Mouse (Mus musculus) adrenal gland, adult (tissue): ENCODE measurements around the gene Kcnq4.

Experiments
- DNase-seq, 2 experiments: peaks; one replicate each; pipeline ENCODE4 v3.0.0; 2022 to 2023; ENCODE audit warnings: low spot score in 1 of 2; ENCODE audit not compliant: inconsistent age in 2 of 2

Gene Kcnq4

GRCm38 (mm10) chr4:120747941-120748866 is at the start of gene Kcnq4:
TSS of gene Kcnq4 (minus strand) at chr4:120748612.
- DNase-seq: no peak

GRCm38 (mm10) chr4:120796687-120797086 is 48.3 kb upstream of the Kcnq4 start:
- DNase-seq: no peak

GRCm38 (mm10) chr4:120795646-120796045 is 47.2 kb upstream of the Kcnq4 start:
- peak in 1 of 2 experiments; percentile 43 for DNase-seq

- DNase-seq: no peak
These were observed 44.5 kb upstream of the Kcnq4 start for GRCm38 (mm10) chr4:120792918-120793317.

GRCm38 (mm10) chr4:120790027-120790426 is 41.6 kb upstream of the Kcnq4 start:
- no peak for DNase-seq

- DNase-seq: no peak
These were observed 7.4 kb upstream of the Kcnq4 start for GRCm38 (mm10) chr4:120755801-120756200.

- DNase-seq: peak; percentile 57 to 85
These were observed 6.9 kb upstream of the Kcnq4 start for GRCm38 (mm10) chr4:120755299-120755698.

GRCm38 (mm10) chr4:120749601-120750000 is 1.2 kb upstream of the Kcnq4 start:
- no peak for DNase-seq

GRCm38 (mm10) chr4:120747243-120747792 is 1.1 kb downstream of the Kcnq4 start:
- DNase-seq: peak; percentile 37 to 74

- peak; percentile 31 to 65 for DNase-seq
These were observed 1.8 kb downstream of the Kcnq4 start for GRCm38 (mm10) chr4:120746552-120747150.

GRCm38 (mm10) chr4:120745731-120746551 is 2.5 kb downstream of the Kcnq4 start:
- DNase-seq: no peak

- no peak for DNase-seq
These were observed 4.8 kb downstream of the Kcnq4 start for GRCm38 (mm10) chr4:120743636-120744035.

- peak; percentile 42 to 55 for DNase-seq
These were observed 7.1 kb downstream of the Kcnq4 start for GRCm38 (mm10) chr4:120741303-120741702.

- no peak for DNase-seq
These were observed 14.3 kb downstream of the Kcnq4 start for GRCm38 (mm10) chr4:120734012-120734622.

GRCm38 (mm10) chr4:120732737-120733136 is 15.7 kb downstream of the Kcnq4 start:
- DNase-seq: no peak

GRCm38 (mm10) chr4:120731030-120731644 is 17.3 kb downstream of the Kcnq4 start:
- peak; percentile 75 to 95 for DNase-seq

- DNase-seq: no peak
These were observed 17.8 kb downstream of the Kcnq4 start for GRCm38 (mm10) chr4:120730574-120730973.

GRCm38 (mm10) chr4:120730146-120730545 is 18.3 kb downstream of the Kcnq4 start:
- peak in 1 of 2 experiments; percentile 59 for DNase-seq

- DNase-seq: no peak
These were observed 19.0 kb downstream of the Kcnq4 start for GRCm38 (mm10) chr4:120729441-120729840.

- no peak for DNase-seq
These were observed 20.6 kb downstream of the Kcnq4 start for GRCm38 (mm10) chr4:120727842-120728241.
